Mouse (Mus musculus): Measurements from ENCODE around the gene Icam5.
"Not testable (repeated sequence)": the region's sequence is repeated elsewhere in the genome, so short reads cannot be mapped to it uniquely, and the experiment has no call there.

Icam5 gene

GRCm38 (mm10) chr9:21031896-21032351 is at the start of gene Icam5:
TSS of gene Icam5 (plus strand) at chr9:21032073.
- in situ Hi-C loops (cut with MboI) = loop anchor here (5.0 kb wide), 1 partner anchor 40 kb away; the partner anchor contains the start of genes Fdx1l and Gm49373

GRCm38 (mm10) chr9:20982171-20982570 is 49.7 kb upstream of the Icam5 start:
- in situ Hi-C loops (cut with MboI) = no loop called here

GRCm38 (mm10) chr9:20983169-20983568 is 48.7 kb upstream of the Icam5 start:
- in situ Hi-C loops (cut with MboI) = no loop called here

GRCm38 (mm10) chr9:20986952-20987686 is 44.8 kb upstream of the Icam5 start:
- in situ Hi-C loops (cut with MboI) = no loop called here

GRCm38 (mm10) chr9:20987953-20988352 is 43.9 kb upstream of the Icam5 start:
- in situ Hi-C loops (cut with MboI) = no loop called here

- in situ Hi-C loops (cut with MboI) = no loop called here
Observed at GRCm38 (mm10) chr9:20990861-20991260, 41.0 kb upstream of the Icam5 start.

GRCm38 (mm10) chr9:20991587-20991986 is 40.3 kb upstream of the Icam5 start:
- in situ Hi-C loops (cut with MboI) = no loop called here

- in situ Hi-C loops (cut with MboI) = no loop called here
Observed at GRCm38 (mm10) chr9:20993165-20993898, 38.5 kb upstream of the Icam5 start.

GRCm38 (mm10) chr9:20995069-20995468 is 36.8 kb upstream of the Icam5 start:
- in situ Hi-C loops (cut with MboI) = no loop called here

GRCm38 (mm10) chr9:20997065-20997464 is 34.8 kb upstream of the Icam5 start:
- in situ Hi-C loops (cut with MboI) = no loop called here

- in situ Hi-C loops (cut with MboI) = not testable (repeated sequence)
Observed at GRCm38 (mm10) chr9:20998337-20998736, 33.5 kb upstream of the Icam5 start.

- in situ Hi-C loops (cut with MboI) = loop anchor here (10.0 to 25.0 kb wide), 2 partner anchors 106 to 136 kb away; partner anchors contain the start of genes Cdc37, Eif3g and Tyk2
Observed at GRCm38 (mm10) chr9:21000811-21001210, 31.1 kb upstream of the Icam5 start.

GRCm38 (mm10) chr9:21001651-21002200 is 30.1 kb upstream of the Icam5 start:
- in situ Hi-C loops (cut with MboI) = loop anchor here (10.0 to 25.0 kb wide), 2 partner anchors 107 to 136 kb away; partner anchors contain the start of genes Cdc37, Eif3g and Tyk2

GRCm38 (mm10) chr9:21002270-21002626 is 29.6 kb upstream of the Icam5 start:
- in situ Hi-C loops (cut with MboI) = loop anchor here (10.0 to 25.0 kb wide), 2 partner anchors 107 to 135 kb away; partner anchors contain the start of genes Cdc37, Eif3g and Tyk2

GRCm38 (mm10) chr9:21002627-21003551 is 29.0 kb upstream of the Icam5 start, which contains the start of gene Mrpl4:
TSS of gene Mrpl4 (plus strand) at chr9:21002738.
- in situ Hi-C loops (cut with MboI) = loop anchor here (10.0 to 25.0 kb wide), 2 partner anchors 108 to 134 kb away; partner anchors contain the start of genes Cdc37, Eif3g and Tyk2

- in situ Hi-C loops (cut with MboI) = loop anchor here (10.0 to 25.0 kb wide), 2 partner anchors 113 to 130 kb away; partner anchors contain the start of genes Cdc37, Eif3g and Tyk2
Observed at GRCm38 (mm10) chr9:21007313-21007952, 24.4 kb upstream of the Icam5 start.

GRCm38 (mm10) chr9:21008007-21008406 is 23.9 kb upstream of the Icam5 start:
- in situ Hi-C loops (cut with MboI) = loop anchor here (10.0 to 25.0 kb wide), 2 partner anchors 113 to 129 kb away; partner anchors contain the start of genes Cdc37, Eif3g and Tyk2

- in situ Hi-C loops (cut with MboI) = loop anchor here (25.0 kb wide), 1 partner anchor 127 kb away; the partner anchor contains the start of genes Cdc37 and Tyk2
Observed at GRCm38 (mm10) chr9:21010362-21010761, 21.5 kb upstream of the Icam5 start.

- in situ Hi-C loops (cut with MboI) = loop anchor here (25.0 kb wide), 1 partner anchor 126 kb away; the partner anchor contains the start of genes Cdc37 and Tyk2
Observed at GRCm38 (mm10) chr9:21010939-21011541, 20.8 kb upstream of the Icam5 start.

Data from mature B cell (primary cell).